Mouse (Mus musculus): ENCODE results near the gene Tpsab1. TPM values are rescaled to one million over a fixed set of nuclear protein-coding genes. Genes with fewer than 3 reads are reported as not detected.

Gene Tpsab1
- polyA plus RNA-seq, 1 experiment from 2014 or later, result not detected

DNA sequence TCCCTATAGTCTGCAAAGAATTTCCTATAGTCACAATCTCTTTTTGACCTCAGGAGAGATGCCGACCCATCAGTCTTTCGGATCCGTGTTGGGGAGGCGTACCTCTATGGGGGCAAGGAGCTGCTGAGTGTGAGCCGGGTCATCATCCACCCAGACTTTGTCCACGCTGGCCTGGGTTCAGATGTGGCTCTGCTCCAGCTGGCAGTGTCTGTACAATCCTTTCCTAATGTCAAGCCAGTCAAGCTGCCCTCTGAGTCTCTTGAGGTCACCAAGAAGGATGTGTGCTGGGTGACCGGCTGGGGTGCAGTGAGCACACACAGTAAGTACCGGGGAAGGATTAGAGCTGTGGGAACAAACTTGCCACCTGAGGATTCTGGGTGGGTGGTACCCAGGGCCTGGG, 24.5 kb downstream of the Tpsab1 start:
- Histone ChIP-seq H3K27ac (no peak overlapping the region), H3K9me3 (no peaks in the 10 kb centered on the region), H3K36me3 (no peaks in the 10 kb centered on the region), H3K27me3 (ENCODE audit: insufficient read depth, poor library complexity, severe bottlenecking) (peaks cover 37% of the 10 kb centered on the region), H3K4me3 (no peak overlapping the region), H3K4me1 (no peaks in the 10 kb centered on the region; the same call in 1 of the 2 replicates)
- no peak for DNase-seq (ENCODE audit: low spot score)
- WGBS, result 87% methylated on average over 8 of the region's 8 CpGs

DNA sequence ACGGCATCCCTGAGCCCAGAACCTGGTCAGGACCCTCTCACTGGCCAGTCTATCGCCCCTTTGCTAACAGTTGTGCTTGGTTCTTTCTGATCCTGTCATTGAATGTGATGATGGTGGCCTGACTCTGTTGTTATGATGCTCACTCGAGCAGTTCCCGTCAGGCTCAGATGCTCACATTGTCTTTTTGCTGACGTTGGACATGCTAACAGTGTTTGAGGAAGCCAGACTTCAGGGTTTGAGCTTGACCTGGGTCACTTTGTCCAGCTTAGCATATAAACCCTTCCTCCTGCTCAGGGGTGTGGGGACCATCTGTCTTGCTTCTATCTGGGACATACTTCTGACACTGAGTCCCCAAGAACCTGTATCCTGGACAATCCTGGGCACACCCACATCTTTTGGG, 27.0 kb downstream of the Tpsab1 start, which contains the start of gene Prss29:
Gene Prss29, plus strand, starts transcription at position 301 of the 400 bp plus-strand sequence.
- Histone ChIP-seq H3K27me3 (ENCODE audit: insufficient read depth, poor library complexity, severe bottlenecking) (peaks cover 31% of the 10 kb centered on the region), H3K27ac (no peak within 1 kb of the TSS), H3K9me3 (no peaks in the 10 kb centered on the region), H3K4me1 (no peaks in the 10 kb centered on the region; the same call in 1 of the 2 replicates), H3K4me3 (no peak within 1 kb of the TSS), H3K36me3 (no peaks in the 10 kb centered on the region)
- DNase-seq (ENCODE audit: low spot score), result no peak
- 73% methylated on average over 5 of the region's 5 CpGs for WGBS

DNA sequence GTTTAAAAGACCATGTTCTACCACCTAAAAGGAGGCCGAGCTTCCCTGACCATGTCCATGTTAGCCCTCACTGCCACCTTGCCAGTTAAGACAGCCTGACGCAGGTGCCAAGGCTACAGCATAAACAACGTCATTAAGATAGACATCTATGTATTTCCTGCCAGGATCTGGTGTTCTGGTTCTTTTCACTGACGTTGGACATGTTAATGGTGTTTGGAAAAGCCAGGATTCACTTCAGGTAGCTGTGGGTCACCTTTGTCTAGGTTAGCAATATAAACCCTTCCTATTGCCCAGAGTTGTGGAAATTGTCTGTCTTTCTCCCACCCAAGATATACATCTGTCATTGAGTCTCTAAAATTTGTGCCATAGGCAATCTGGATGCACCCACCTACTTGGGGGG, 37.0 kb downstream of the Tpsab1 start, which contains the start of gene Prss28:
Gene Prss28, plus strand, starts transcription at position 301 of the 400 bp plus-strand sequence.
- no peak within 1 kb of the TSS for H3K4me3 ChIP-seq
- H3K27ac ChIP-seq, result no peak within 1 kb of the TSS
- peaks cover 20% of the 10 kb centered on the region; the same call in 1 of the 2 replicates for H3K27me3 ChIP-seq (ENCODE audit: insufficient read depth, poor library complexity, severe bottlenecking)
- no peaks in the 10 kb centered on the region for H3K9me3 ChIP-seq
- no peaks in the 10 kb centered on the region for H3K36me3 ChIP-seq
- no peak for DNase-seq (ENCODE audit: low spot score)
- no peaks in the 10 kb centered on the region for H3K4me1 ChIP-seq
- WGBS, result 58% methylated on average over 4 of the region's 4 CpGs

DNA sequence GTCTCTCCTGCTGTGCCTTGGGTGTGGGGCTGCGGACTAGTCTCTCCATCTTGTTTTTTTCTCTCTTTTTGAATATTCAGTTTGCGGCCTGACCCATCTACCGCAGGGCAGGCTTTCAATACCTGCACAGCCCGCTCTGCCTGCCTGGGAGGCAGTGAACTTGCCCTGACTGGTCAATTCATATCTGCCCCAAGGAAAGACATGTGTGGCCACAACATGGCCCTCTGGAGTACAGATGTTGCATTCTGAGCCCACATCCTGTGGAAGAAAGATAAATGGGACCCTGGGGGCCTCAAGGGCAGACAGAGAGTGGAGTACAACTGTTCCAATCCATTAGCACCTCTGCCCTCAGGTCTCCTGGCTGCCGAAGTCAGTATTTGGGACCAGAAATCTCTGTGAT, 47.3 kb downstream of the Tpsab1 start, which contains the start of gene Prss34:
Gene Prss34, plus strand, starts transcription at position 301 of the 400 bp plus-strand sequence.
- Histone ChIP-seq H3K27me3 (ENCODE audit: insufficient read depth, poor library complexity, severe bottlenecking) (peaks cover 35% of the 10 kb centered on the region), H3K27ac (no peak within 1 kb of the TSS), H3K9me3 (no peaks in the 10 kb centered on the region), H3K4me1 (no peaks in the 10 kb centered on the region), H3K4me3 (no peak within 1 kb of the TSS), H3K36me3 (no peaks in the 10 kb centered on the region)
- no peak for DNase-seq (ENCODE audit: low spot score)
- 74% methylated on average over 5 of the region's 5 CpGs for WGBS

DNA sequence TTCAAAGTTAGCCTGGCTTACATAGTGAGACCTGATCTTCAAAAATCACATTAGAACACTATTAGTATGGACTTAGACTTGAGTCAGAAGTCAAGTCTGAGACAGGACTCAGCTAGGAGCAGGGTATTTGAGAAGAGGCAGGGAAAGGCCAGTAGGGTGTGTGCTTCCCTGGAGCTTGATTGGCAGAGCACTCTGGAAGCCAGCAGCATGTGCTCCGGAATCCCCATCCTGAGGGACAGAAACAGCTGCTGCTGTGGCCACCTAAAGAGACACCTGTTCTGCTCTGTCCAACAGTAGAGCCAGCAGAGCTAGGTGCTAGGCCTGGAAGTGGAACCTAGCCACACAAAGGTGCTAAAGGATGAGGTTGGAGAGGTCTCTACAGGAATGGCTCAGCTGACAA, 51.3 kb downstream of the Tpsab1 start:
- no peaks in the 10 kb centered on the region for H3K9me3 ChIP-seq
- no peaks in the 10 kb centered on the region for H3K36me3 ChIP-seq
- no peak overlapping the region for H3K27ac ChIP-seq
- peaks cover 5% of the 10 kb centered on the region; the same call in 1 of the 2 replicates for H3K4me1 ChIP-seq
- DNase-seq (ENCODE audit: low spot score), result no peak
- H3K4me3 ChIP-seq, result no peak overlapping the region
- H3K27me3 ChIP-seq (ENCODE audit: insufficient read depth, poor library complexity, severe bottlenecking), result peaks cover 32% of the 10 kb centered on the region
- 31% methylated on average over 1 of the region's 1 CpGs for WGBS

- WGBS, result 40% methylated on average over 5 of the region's 5 CpGs
- DNase-seq (ENCODE audit: low spot score), result no peak
- no peak overlapping the region for H3K4me3 ChIP-seq
- H3K27ac ChIP-seq, result no peak overlapping the region
- no peaks in the 10 kb centered on the region for H3K9me3 ChIP-seq
- H3K27me3 ChIP-seq (ENCODE audit: insufficient read depth, poor library complexity, severe bottlenecking), result peaks cover 26% of the 10 kb centered on the region
- H3K36me3 ChIP-seq, result no peaks in the 10 kb centered on the region
- H3K4me1 ChIP-seq, result peaks cover 5% of the 10 kb centered on the region; the same call in 1 of the 2 replicates
Observed at GRCm38 (mm10) chr17:25293495-25293894, 51.9 kb downstream of the Tpsab1 start.

Other genes with a start within 250 kb of the Tpsab1 start
- gene Telo2, start 229.6 kb downstream of the Tpsab1 start, polyA plus RNA-seq (2016; fragmentation: Nextera tagmentation; extraction: Ambion mirVana), result 35.2 and 45.2 TPM in 2 replicates
- 0.08 and 0.15 TPM in 2 replicates for gene Ptx4, start 224.8 kb downstream of the Tpsab1 start, polyA plus RNA-seq (2016; fragmentation: Nextera tagmentation; extraction: Ambion mirVana)
- 20.5 and 21.7 TPM in 2 replicates for gene Clcn7, start 212.2 kb downstream of the Tpsab1 start, polyA plus RNA-seq (2016; fragmentation: Nextera tagmentation; extraction: Ambion mirVana)
- not detected in 2 replicates for gene Ccdc154, start 183.1 kb downstream of the Tpsab1 start, polyA plus RNA-seq (2016; fragmentation: Nextera tagmentation; extraction: Ambion mirVana)
- gene Gm38655, start 170.1 kb downstream of the Tpsab1 start, polyA plus RNA-seq (2016; fragmentation: Nextera tagmentation; extraction: Ambion mirVana), result 0.54 TPM in 1 of 2 replicates, not detected in the other
- gene BC003965, start 161.0 kb downstream of the Tpsab1 start, polyA plus RNA-seq (2016; fragmentation: Nextera tagmentation; extraction: Ambion mirVana), result 27.3 and 34.6 TPM in 2 replicates
- 6.5 and 7.4 TPM in 2 replicates for gene Unkl, start 157.2 kb downstream of the Tpsab1 start, polyA plus RNA-seq (2016; fragmentation: Nextera tagmentation; extraction: Ambion mirVana)
- 31.2 and 36.7 TPM in 2 replicates for gene Gnptg, start 105.4 kb downstream of the Tpsab1 start, polyA plus RNA-seq (2016; fragmentation: Nextera tagmentation; extraction: Ambion mirVana)
- 44.9 and 58.4 TPM in 2 replicates for gene Tsr3, start 105.4 kb downstream of the Tpsab1 start, polyA plus RNA-seq (2016; fragmentation: Nextera tagmentation; extraction: Ambion mirVana)
- gene Baiap3, start 89.2 kb downstream of the Tpsab1 start, polyA plus RNA-seq (2016; fragmentation: Nextera tagmentation; extraction: Ambion mirVana), result 0.54 and 1.3 TPM in 2 replicates
- gene Ube2i, start 70.9 kb downstream of the Tpsab1 start, polyA plus RNA-seq (2016; fragmentation: Nextera tagmentation; extraction: Ambion mirVana), result 528 and 716 TPM in 2 replicates
- not detected in 2 replicates for gene Prss34, start 47.2 kb downstream of the Tpsab1 start, polyA plus RNA-seq (2016; fragmentation: Nextera tagmentation; extraction: Ambion mirVana)
- not detected in 2 replicates for gene Prss28, start 36.9 kb downstream of the Tpsab1 start, polyA plus RNA-seq (2016; fragmentation: Nextera tagmentation; extraction: Ambion mirVana)
- not detected in 2 replicates for gene Prss29, start 26.9 kb downstream of the Tpsab1 start, polyA plus RNA-seq (2016; fragmentation: Nextera tagmentation; extraction: Ambion mirVana)
- not detected in 2 replicates for gene Tpsb2, start 20.7 kb upstream of the Tpsab1 start, polyA plus RNA-seq (2016; fragmentation: Nextera tagmentation; extraction: Ambion mirVana)
- gene Tpsg1, start 23.7 kb upstream of the Tpsab1 start, polyA plus RNA-seq (2016; fragmentation: Nextera tagmentation; extraction: Ambion mirVana), result 0.54 TPM in 1 of 2 replicates, not detected in the other
- gene Cacna1h, start 88.2 kb upstream of the Tpsab1 start, polyA plus RNA-seq (2016; fragmentation: Nextera tagmentation; extraction: Ambion mirVana), result 11.1 and 11.8 TPM in 2 replicates
- 0.55 and 0.84 TPM in 2 replicates for gene Tekt4, start 109.1 kb upstream of the Tpsab1 start, polyA plus RNA-seq (2016; fragmentation: Nextera tagmentation; extraction: Ambion mirVana)
- gene Sstr5, start 151.7 kb upstream of the Tpsab1 start, polyA plus RNA-seq (2016; fragmentation: Nextera tagmentation; extraction: Ambion mirVana), result 1.1 and 1.5 TPM in 2 replicates
- 2.0 and 3.6 TPM in 2 replicates for gene Sox8, start 225.1 kb upstream of the Tpsab1 start, polyA plus RNA-seq (2016; fragmentation: Nextera tagmentation; extraction: Ambion mirVana)
- 36.8 and 43.1 TPM in 2 replicates for gene Lmf1, start 233.5 kb upstream of the Tpsab1 start, polyA plus RNA-seq (2016; fragmentation: Nextera tagmentation; extraction: Ambion mirVana)

All from heart, embryonic 10.5 days (tissue).